Mouse (Mus musculus): ENCODE data around the gene Ndufv3. TPM values are rescaled to one million over a fixed set of nuclear protein-coding genes. Genes with fewer than 3 reads are reported as not detected.
A peak's percentile ranks its signal among the peaks of the same experiment; 100 is the strongest.
"Not testable (repeated sequence)": the region's sequence is repeated elsewhere in the genome, so short reads cannot be mapped to it uniquely, and the experiment has no call there.

Gene Ndufv3
- total RNA-seq, 4 experiments from 2014 or later = 461 to 515 (median 488) TPM

DNA sequence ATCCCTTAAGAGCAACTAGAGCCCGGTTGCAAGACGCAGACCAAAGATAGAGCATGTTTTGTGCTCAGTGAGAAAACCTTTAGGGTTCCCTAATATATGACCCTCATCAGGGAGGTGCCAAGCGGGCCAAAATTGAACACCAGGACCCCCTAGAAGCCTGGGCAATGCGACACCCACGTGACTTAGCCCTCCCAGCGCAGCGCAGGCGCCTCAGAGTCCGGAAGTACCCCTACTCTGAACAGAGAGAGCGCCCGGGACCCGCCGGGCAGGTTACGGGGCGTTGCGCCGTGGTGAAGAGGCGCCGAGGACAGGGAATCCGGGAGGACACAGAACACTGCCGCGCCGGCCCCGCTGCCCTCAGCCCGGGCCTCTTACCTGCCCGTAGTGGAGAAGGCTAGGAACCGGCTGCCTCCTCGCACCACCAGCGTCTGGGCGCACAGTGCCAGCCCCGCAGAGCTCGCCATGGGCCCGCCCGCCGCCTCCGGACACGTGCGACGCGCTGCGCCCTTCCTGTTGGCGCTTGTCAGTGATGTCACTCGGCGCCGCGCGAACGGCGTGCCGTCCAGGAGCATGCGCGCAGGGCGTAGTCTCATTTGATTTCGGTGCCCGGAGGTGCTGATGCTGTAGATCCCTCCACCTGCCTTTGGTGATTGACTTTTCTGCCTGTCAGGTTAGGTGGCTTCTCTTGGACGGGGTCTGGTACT is 8.0 kb upstream of the Ndufv3 start:
- peak; percentile 61 to 75 for DNase-seq (ENCODE audit: low spot score in 2 of 2)

- no peak for DNase-seq (ENCODE audit: low spot score in 2 of 2)
Measured at GRCm38 (mm10) chr17:31512593-31512992, 7.3 kb upstream of the Ndufv3 start.

- DNase-seq (ENCODE audit: low spot score in 2 of 2) = no peak
Measured at GRCm38 (mm10) chr17:31514696-31515095, 5.2 kb upstream of the Ndufv3 start.

DNA sequence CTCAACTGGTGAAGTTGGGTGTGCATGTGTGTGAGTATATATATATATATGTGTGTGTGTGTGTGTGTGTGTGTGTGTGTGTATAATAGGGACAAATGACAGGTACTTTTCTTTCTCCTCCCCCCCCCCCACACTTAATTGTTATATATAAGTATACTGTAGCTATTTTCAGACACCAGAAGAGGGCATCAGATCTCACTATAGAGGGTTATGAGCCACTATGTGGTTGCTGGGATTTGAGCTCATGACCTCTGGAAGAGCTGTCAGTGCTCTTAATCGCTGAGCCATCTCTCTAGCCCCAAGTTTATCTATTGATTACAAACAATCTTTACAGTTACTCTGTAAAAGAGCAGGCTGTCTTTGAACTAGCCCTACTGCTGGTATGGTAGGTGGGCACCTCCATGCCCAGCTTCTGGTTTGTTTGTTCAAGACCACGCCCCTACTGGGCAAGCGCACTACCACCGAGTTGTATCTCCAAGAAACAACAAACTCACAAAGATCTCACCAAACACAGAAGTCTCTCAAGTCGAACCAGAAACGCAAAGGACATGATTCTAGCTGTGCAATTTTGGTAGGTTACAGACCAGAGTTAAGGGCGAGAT is 470 bp upstream of the Ndufv3 start:
- DNase-seq (ENCODE audit: low spot score in 2 of 2) = no peak

- peak; percentile 29 to 51 for DNase-seq (ENCODE audit: low spot score in 2 of 2)
Measured at GRCm38 (mm10) chr17:31520895-31521294, 980 bp downstream of the Ndufv3 start.

DNA sequence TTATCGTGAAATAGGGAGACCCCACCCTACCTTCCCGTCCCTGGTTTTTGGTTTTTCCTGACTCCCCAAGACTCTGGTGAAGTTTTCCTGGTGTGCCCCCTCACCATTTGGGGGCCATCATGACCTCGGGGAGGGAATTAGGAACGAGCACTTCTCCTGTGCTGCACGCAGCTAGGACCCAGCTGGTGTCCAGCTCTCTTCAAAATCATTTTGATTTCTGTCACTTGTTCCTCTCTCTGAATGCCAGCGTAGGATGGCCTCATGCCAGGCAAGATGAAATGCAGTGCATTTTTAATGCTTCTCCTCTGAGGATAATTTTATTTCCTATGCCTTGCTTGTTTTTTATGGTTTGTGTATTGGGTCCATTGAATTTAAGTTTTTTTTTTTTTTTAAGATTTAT is 2.0 kb downstream of the Ndufv3 start:
- DNase-seq (ENCODE audit: low spot score in 2 of 2) = no peak

DNA sequence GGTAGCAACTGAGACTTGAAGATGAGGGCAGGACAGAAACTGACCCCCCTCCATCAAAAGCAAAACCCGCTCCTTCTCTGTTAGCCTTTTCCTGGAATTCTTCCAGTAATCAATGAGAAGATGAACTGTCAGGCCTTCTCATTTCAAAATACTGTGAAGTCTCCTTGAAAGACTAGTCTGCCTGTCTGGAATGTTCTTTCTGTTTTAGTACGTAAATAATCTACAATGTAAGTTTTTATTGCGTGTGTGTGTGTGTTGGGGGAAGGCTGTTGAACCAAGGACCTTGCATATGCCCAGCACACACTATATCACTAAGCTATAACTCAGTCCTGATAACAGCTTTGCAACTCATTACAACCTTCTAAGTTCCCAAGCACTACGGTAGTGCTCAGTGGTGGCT is 5.2 kb downstream of the Ndufv3 start:
- DNase-seq (ENCODE audit: low spot score in 2 of 2) = no peak

DNA sequence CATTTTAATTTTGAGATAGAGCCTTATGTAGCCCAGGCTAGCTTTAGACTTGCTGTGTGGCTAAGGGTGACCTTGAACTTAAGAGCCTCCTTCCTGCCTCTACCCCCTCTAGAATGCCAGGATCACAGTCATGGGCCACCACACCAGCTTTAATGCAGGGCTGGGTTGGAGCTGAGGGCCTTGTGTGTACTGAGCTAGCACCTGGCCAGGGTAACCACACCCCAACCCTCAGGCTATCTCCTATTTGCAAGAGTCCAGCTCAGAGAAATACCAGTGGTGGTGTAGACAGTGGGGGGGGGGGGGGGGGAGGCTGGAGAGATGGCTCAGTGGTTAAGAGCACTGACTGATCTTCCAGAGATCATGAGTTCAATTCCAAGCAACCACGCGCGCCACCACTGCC is 5.9 kb downstream of the Ndufv3 start:
- no peak for DNase-seq (ENCODE audit: low spot score in 2 of 2)

- DNase-seq (ENCODE audit: low spot score in 2 of 2) = no peak
Measured at GRCm38 (mm10) chr17:31529314-31529713, 9.4 kb downstream of the Ndufv3 start.

- DNase-seq (ENCODE audit: low spot score in 2 of 2) = no peak
Measured at GRCm38 (mm10) chr17:31531441-31532158, 11.7 kb downstream of the Ndufv3 start.

DNA sequence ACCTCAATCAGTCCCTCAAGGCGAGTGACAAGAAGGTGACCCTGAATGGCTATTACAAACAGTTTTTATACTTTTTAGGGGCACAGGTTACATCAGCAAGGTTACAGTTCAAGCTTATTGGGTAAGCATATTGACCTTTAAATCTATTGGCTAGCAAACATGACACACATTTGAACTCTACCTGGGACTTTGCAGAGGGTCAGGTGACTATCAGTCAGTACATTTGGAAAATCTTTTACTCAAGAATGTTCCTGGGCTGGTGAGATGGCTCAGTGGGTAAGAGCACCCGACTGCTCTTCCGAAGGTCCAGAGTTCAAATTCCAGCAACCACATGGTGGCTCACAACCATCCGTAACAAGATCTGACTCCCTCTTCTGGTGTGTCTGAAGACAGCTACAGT is 12.4 kb downstream of the Ndufv3 start:
- DNase-seq (ENCODE audit: low spot score in 2 of 2) = not testable (repeated sequence)

- DNase-seq (ENCODE audit: low spot score in 2 of 2) = no peak
Measured at GRCm38 (mm10) chr17:31535358-31535757, 15.4 kb downstream of the Ndufv3 start.

DNA sequence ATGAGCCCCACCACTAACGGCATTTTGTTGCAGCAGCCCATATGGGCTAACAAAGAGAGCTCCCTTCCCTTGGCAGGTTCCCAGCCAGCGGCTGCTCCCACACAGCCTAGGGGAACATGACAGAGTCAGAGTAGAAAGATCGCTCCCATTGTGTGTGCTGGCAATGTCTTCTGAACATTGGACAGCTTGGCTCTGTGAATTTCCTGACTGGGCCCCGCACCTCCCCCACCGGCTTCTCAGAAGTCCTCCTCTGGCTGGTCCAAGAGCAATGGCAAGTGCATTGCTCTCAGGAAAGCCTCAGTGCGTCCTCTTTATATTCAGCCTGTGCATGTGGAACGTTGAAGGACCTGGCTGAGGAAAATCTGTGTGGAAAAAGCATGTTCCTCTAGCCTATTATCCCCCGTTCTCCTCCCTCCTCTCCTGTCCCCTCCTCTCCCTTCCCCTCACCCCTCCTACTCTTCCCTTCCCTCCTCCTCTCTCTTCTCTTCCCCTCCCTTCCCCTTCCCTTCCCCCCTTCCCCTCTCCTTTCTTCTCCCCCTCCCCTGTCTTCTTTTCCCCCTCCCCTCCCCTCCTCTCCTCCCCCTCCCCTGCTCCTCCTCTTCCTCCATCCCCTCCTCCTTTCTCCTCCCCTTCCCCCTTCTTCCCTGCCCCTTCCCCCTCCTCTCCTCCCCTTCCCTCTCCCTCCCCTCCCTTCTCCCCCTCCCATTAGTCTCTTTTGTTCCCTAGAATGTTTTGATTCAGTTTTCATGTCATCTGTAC is 16.1 kb downstream of the Ndufv3 start:
- peak; percentile 10 to 35 for DNase-seq (ENCODE audit: low spot score in 2 of 2)

DNA sequence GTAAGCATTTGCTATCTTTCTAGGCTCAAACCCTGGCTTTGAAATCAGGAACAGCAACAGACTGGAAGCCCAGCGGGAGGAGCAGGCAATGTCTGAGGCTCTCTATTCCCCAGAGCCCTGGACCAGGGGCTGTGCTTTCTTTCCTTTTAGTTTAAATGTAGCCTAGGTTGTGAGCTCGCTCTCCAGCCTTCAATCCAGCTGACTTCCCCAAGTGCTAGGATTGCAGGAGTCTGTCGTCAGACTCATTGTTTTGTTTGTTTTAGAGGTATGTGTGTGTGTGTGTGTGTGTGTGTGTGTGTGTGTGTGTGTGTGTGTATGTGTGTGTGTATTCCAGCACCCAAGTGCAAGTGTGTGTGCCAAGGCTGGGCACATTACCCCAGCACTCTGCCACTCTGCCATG is 20.2 kb downstream of the Ndufv3 start:
- no peak for DNase-seq (ENCODE audit: low spot score in 2 of 2)

DNA sequence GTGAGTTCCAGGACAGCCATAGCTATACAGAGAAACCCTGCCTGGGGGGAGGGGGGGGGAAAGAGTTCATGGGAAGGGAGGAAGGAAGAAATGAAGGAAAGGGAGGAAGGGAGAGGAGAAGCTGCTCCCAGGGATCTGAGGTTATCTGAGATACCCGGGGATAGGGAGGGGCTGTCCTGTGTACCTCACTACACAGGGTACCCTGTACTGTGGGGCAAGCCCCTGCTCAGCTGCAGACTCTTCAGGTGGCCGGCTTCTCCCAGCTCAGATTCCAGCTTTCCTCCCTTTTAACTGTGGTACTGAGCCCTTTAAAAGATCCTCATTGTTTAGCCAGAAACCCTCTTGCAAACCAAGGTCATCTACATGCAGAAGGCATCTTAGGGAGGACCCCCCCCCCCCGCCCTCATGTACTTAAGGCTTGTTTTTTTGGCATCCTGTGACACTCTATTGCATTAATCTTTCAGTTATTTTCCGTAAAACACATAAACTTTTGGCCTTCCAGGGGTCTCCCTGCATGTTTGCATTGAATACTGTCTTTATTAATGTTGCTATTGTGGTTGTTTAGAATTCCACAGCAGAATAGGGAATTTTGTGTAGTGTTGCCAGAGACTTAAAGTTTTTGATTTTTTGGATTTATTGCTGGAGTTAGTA is 21.0 kb downstream of the Ndufv3 start:
- DNase-seq (ENCODE audit: low spot score in 2 of 2) = no peak

- DNase-seq (ENCODE audit: low spot score in 2 of 2) = peak in 1 of 2 experiments; percentile 15
Measured at GRCm38 (mm10) chr17:31541460-31541831, 21.5 kb downstream of the Ndufv3 start.

GRCm38 (mm10) chr17:31543574-31543973 is 23.7 kb downstream of the Ndufv3 start:
- no peak for DNase-seq (ENCODE audit: low spot score in 2 of 2)

DNA sequence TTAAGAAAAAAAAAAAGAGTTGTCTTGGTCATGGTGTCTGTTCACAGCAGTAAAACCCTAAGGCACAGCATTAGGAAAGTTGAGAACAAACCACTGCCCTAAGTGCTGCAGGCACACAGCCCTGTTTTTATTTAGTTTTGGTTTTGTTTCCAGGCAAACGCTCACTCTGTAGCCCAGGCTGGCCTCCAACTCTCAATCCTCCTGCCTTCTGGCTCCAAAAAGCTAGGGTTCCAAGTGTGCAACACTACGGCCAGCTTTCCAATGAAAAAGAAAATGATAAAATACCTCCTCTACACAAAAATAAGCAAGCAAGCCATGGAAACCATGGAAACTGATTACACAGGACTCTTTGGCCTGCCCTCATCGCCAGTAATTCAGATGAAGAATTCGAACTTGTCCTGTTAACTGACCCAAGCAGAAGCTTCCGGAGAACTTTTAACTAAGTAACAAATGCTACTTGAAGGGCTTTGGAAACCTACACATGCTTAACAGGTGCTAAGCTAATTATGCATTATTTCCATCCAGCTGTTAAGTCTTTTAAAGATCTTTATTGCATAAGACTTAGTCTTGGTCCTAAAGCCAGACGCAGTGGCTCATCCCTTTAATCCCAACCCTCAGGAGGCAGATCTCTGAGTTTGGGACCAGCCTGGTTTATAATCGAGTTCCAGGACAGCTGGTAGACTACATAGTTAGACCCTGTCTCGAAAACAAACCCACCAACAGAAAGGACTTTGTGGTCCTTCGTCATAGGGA is 26.7 kb downstream of the Ndufv3 start:
- peak in 1 of 2 experiments; percentile 22 for DNase-seq (ENCODE audit: low spot score in 2 of 2)

DNA sequence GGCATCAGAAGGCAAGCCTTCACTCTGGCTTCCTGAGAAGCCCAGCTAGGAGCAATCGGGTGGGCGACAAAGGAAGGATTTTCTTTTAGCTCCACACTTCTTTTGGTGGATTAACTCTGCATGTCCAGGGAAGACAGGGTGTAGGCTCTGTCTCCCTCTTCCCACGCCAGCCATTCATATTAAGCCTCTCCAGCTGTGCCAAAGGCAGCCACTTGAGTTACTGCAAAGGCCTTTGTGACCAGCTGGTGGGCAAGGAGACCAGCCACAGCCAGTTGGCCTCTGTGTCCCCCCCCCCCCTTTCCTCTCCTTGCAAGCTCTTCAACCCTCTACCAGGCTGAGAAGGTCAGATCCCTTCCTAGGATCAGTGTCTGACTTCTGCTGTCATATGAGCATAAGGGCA is 28.1 kb downstream of the Ndufv3 start:
- DNase-seq (ENCODE audit: low spot score in 2 of 2) = no peak

DNA sequence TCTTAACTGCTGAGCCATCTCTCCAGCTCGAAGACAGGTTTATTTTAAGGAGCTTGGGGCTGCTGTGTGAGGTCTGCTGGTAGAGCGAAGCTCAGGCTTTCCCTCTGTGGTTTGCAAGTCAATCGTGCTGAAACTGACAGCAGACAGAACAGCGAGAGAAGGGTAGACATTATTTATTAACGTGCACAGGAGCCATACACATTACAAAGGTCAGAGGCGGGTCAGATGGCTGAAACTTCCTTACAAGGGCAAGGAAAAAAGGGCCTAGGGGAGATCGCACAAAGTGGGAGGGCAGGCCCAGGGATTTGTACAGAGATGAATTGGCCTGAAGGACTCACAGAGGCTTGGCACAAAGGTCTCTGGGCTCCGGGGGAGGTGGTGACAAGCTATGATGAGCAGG is 29.5 kb downstream of the Ndufv3 start:
- no peak for DNase-seq (ENCODE audit: low spot score in 2 of 2)

DNA sequence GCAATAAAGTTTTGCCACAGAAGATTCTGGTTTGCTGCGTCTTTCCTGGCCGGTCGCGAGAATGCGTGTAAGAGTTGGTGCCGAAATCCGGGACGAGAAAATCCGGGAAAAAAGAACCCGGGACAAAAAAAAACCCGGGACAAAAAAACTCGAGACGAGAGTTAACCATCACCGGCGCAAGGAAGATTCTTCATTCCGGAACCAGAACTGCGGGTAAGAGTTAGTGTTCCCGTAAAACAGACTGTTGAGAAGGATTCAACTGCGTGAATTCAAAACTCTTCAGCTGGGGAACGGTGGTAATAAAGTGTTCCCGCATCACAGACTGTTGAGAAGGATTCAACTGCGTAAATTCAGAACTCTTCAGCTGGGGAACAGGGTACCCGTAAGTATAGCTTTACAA is 32.7 kb downstream of the Ndufv3 start:
- not testable (repeated sequence) for DNase-seq (ENCODE audit: low spot score in 2 of 2)
